Mouse (Mus musculus) limb, embryonic 12.5 days (tissue): ENCODE measurements around the gene Srrm4. TPM values are rescaled to one million over a fixed set of nuclear protein-coding genes. Genes with fewer than 3 reads are reported as not detected.

Experiments used
- ATAC-seq: fragments of 200-750 bp; cut with Nextera tagmentation; 2 replicates; pipeline ENCODE4 v1.8.0; 2017; ENCODE audit warnings: low read depth, moderate TSS enrichment; ENCODE audit not compliant: insufficient number of reproducible peaks, insufficient read depth, low FRiP score, low TSS enrichment
- H3K27ac ChIP-seq: fragments of 300-500 bp; sonication (generic); 2 replicates; pipeline ENCODE4 v1.5.1; 2016; ENCODE audit warnings: mild to moderate bottlenecking, moderate library complexity
- H3K27me3 ChIP-seq: fragments of 300-500 bp; sonication (generic); 2 replicates; pipeline ENCODE4 v1.6.1; 2016; ENCODE audit warnings: mild to moderate bottlenecking, moderate library complexity
- H3K36me3 ChIP-seq: fragments of 300-500 bp; sonication (generic); 2 replicates; pipeline ENCODE4 v1.6.1; 2016; ENCODE audit warnings: mild to moderate bottlenecking, moderate library complexity
- H3K4me1 ChIP-seq: fragments of 300-500 bp; sonication (generic); replicated peaks from 2 replicates; pipeline ENCODE4 v1.6.1; 2016
- H3K4me2 ChIP-seq: fragments of 300-500 bp; sonication (generic); 2 replicates; pipeline ENCODE4 v1.6.1; 2016; ENCODE audit warnings: mild to moderate bottlenecking, moderate library complexity
- H3K4me3 ChIP-seq: fragments of 300-500 bp; sonication (generic); replicated peaks from 2 replicates; pipeline ENCODE4 v1.5.1; 2016; ENCODE audit warnings: mild to moderate bottlenecking
- H3K9ac ChIP-seq: fragments of 300-500 bp; sonication (generic); replicated peaks from 2 replicates; pipeline ENCODE4 v1.6.1; 2016; ENCODE audit warnings: mild to moderate bottlenecking, moderate library complexity
- H3K9me3 ChIP-seq: fragments of 300-500 bp; sonication (generic); 2 replicates; pipeline ENCODE4 v1.6.1; 2016; ENCODE audit warnings: mild to moderate bottlenecking, moderate library complexity
- WGBS: fragments of 180-500 bp; shearing (Covaris S2); methylation state at CpG from one replicate; pipeline ENCODE4 v1.1.7; 2016; 5-methylcytosine and 5-hydroxymethylcytosine counted together
- polyA plus RNA-seq: library from polyadenylated mRNA; unstranded; fragments of >200 nt; fragmentation: Nextera tagmentation; extraction: Ambion mirVana; gene quantifications from 2 replicates; pipeline ENCODE4 v1.2.1, GENCODE M21; 2016

The Srrm4 gene
- 0.09 and 0.10 TPM in 2 replicates for polyA plus RNA-seq

DNA sequence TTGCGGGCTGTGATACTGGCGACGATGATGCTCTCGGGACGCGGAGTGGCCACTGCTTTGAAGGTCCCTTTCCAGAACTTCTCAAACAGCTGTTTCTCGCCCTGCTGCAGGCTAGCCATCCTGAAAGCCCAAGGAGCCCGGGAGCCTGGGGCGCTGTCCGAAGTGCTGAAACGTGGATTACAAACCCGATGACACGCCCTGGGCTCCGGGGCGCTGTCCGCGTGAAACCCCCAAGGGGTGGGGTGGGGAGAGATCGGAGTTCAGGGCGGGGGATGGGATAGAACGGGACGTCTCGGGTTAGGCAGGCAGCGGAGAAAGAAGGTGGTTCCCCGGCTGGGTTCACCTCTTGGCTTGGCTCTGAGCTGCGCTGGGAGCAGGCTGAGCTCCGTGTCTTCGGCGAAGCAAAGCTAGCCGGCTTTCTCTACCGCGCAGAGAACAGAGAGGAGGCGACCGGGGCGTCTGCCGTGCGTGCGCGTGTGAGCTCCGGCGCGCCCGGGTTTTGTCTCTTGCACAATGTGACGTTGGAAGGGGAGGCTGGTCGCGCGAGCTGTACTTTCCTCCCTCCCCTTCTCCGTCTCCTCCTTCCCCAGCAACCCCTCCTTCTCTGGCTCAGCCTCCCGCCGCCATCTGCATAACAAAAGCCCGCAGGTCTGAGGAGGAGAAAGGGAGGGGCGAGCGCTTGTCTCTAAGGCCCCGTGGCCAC is at the start of gene Srrm4:
Srrm4 (minus strand) TSS at position 472 of the 703 bp plus-strand sequence.
- WGBS, result under 1% methylated on average over 51 of the region's 53 CpGs
- ATAC-seq, result no peak; the same call in 1 of the 2 replicates
- peaks cover 67% of the 10 kb centered on the region for H3K27me3 ChIP-seq

DNA sequence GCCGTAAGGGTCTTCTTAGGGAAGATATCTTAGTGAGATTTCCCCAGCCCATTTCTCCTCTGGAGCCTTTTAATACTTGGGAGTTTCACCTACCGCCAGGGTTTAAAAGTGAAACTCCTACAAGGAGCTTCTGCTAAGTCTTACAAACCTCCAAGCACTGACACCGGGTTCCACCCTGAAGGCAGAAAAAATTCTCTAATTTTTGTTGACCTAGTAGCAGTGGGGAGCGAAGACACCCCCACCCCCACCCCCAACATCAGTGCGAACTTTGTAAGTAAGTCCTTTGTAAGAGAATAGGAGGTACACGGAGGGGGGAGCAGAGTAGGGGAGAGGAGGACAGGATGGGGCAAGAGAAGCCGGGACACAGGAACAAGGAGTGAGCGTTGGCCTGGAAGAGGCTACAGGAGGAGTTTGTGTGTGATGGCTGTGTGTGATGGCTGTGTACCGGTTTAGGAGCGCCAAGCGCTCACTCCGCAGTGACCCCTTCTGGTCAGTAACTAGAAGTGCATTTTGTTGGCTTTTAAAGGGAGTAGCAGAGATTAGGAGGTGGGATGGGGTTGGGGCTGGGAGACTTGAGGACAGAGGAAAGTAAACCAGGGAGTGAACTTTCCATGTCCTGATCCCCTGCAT is 1.3 kb upstream of the Srrm4 start:
- Histone ChIP-seq H3K9me3 (no peaks in the 10 kb centered on the region), H3K4me1 (peaks cover 10% of the 10 kb centered on the region), H3K4me2 (no peak overlapping the region), H3K36me3 (no peaks in the 10 kb centered on the region), H3K27ac (no peak overlapping the region), H3K9ac (no peak overlapping the region), H3K27me3 (peaks cover 67% of the 10 kb centered on the region), H3K4me3 (no peak overlapping the region)
- 1% methylated on average over 12 of the region's 12 CpGs for WGBS
- ATAC-seq, result no peak

More for the DNA sequence above, at the start of gene Srrm4:
- H3K9ac ChIP-seq, result no peak within 1 kb of the TSS
- no peaks in the 10 kb centered on the region for H3K36me3 ChIP-seq
- H3K27ac ChIP-seq, result no peak within 1 kb of the TSS
- H3K4me3 ChIP-seq, result peak within 1 kb of the TSS; percentile 26
- H3K4me1 ChIP-seq, result peaks cover 10% of the 10 kb centered on the region
- no peaks in the 10 kb centered on the region for H3K9me3 ChIP-seq
- H3K4me2 ChIP-seq, result peak within 1 kb of the TSS; percentile 45

DNA sequence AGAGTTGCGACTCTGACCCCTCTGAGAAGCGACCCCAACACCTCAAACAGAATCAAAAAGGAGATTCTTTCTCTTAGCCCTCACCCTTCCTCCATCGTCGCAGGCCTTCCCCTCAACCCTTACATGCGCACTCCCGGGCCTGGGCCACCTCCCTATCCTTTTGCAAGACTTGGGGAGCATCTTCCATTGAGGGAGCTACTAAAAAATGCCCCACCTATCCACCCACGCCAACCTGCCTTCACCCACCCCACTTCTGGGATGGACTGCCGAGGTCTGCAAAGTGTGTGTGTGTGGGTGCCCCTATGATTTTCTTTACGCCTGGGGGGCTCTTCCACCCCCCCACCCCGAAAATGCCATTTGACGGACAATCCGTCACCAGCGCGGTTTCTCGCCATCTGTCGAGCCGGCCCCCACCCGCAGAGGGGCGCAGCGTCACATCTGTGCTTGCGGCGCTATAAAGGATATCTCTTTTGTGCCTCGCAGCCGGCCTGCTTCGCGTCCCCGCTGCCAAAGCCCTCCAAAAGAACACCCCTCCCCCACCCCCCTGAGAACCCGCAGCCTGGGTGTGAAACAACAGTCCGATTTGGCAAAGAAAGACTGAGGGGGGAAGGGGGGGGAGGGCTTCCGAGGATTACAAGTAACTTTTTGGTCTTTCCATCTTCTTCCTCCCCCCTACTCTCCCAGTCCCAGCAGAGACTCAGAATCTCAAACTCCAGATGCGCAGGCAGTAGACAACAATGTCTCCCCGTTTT is 608 bp upstream of the Srrm4 start:
- Histone ChIP-seq H3K27me3 (peaks cover 67% of the 10 kb centered on the region), H3K27ac (no peak overlapping the region), H3K36me3 (no peaks in the 10 kb centered on the region), H3K4me3 (peak overlapping the region; percentile 26), H3K4me1 (peaks cover 10% of the 10 kb centered on the region), H3K9ac (no peak overlapping the region), H3K4me2 (peak overlapping the region; percentile 45), H3K9me3 (no peaks in the 10 kb centered on the region)
- ATAC-seq, result no peak
- WGBS, result under 1% methylated on average over 32 of the region's 32 CpGs

DNA sequence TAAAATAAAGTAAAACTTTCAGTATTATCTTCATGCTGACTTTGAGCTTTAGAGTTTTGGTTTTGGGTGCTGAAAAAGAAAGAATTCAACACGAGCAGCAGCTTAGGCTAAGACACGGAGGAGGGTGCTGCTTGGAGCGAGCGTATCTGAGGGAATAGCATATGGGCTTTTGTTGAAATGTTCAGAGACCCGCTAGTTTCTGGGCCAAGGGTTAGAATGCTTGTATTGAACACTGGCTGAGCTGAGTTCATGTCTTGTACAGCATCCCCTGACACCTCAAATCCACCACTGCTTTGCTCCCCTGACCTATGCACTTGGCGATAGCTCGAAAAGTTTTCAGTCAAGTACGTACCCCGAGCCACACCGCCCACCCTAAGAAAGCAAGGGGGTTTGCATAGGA is 919 bp downstream of the Srrm4 start:
- Histone ChIP-seq H3K27ac (no peak overlapping the region), H3K36me3 (no peaks in the 10 kb centered on the region), H3K27me3 (peaks cover 64% of the 10 kb centered on the region), H3K4me1 (peaks cover 10% of the 10 kb centered on the region), H3K4me3 (no peak overlapping the region), H3K9me3 (no peaks in the 10 kb centered on the region), H3K9ac (no peak overlapping the region), H3K4me2 (no peak overlapping the region)
- 6% methylated on average over 10 of the region's 10 CpGs for WGBS
- no peak for ATAC-seq

DNA sequence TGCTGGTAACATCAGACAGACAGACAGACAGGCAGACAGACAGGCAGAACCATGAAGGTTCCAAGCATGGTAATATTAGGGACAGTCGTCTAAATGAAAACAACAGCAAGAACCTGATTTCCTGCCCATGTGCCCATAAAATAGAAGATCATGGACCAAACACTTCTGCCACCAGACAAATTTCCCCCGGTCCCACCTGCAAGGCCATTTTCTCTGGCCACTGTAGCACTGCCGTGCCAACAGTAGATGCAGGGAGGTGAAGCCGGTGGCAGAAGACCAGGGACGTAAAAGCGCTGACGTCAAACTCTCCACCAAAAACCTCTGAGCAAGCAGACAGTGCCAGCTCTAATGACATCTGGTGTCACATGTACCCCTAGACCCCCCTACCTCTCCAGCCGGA is 2.0 kb downstream of the Srrm4 start:
- no peak for ATAC-seq
- Histone ChIP-seq H3K36me3 (no peaks in the 10 kb centered on the region), H3K9me3 (no peaks in the 10 kb centered on the region), H3K27me3 (peaks cover 63% of the 10 kb centered on the region), H3K9ac (no peak overlapping the region), H3K4me1 (peaks cover 10% of the 10 kb centered on the region), H3K4me2 (no peak overlapping the region), H3K27ac (no peak overlapping the region), H3K4me3 (no peak overlapping the region)
- WGBS, result 76% methylated on average over 8 of the region's 8 CpGs

GRCm38 (mm10) chr5:116588836-116589235 is 2.8 kb downstream of the Srrm4 start:
- H3K4me3 ChIP-seq, result no peak overlapping the region
- H3K27me3 ChIP-seq, result peaks cover 56% of the 10 kb centered on the region

GRCm38 (mm10) chr5:116579533-116579932 is 12.1 kb downstream of the Srrm4 start:
- no peak for ATAC-seq
- Histone ChIP-seq H3K9ac (no peak overlapping the region), H3K36me3 (no peaks in the 10 kb centered on the region), H3K4me2 (no peak overlapping the region), H3K27ac (no peak overlapping the region), H3K27me3 (0 out of 2 replicates have a peak, but pooled peaks cover 3% of the 10 kb centered on the region), H3K4me1 (no peaks in the 10 kb centered on the region), H3K9me3 (peaks cover 5% of the 10 kb centered on the region), H3K4me3 (no peak overlapping the region)
- WGBS, result 81% methylated on average over 8 of the region's 8 CpGs

More at GRCm38 (mm10) chr5:116588836-116589235, 2.8 kb downstream of the Srrm4 start:
- H3K4me1 ChIP-seq, result peaks cover 10% of the 10 kb centered on the region
- no peak overlapping the region for H3K4me2 ChIP-seq
- no peak overlapping the region for H3K27ac ChIP-seq
- 61% methylated on average over 10 of the region's 10 CpGs for WGBS
- no peaks in the 10 kb centered on the region for H3K36me3 ChIP-seq
- H3K9ac ChIP-seq, result no peak overlapping the region
- no peaks in the 10 kb centered on the region for H3K9me3 ChIP-seq
- no peak for ATAC-seq

GRCm38 (mm10) chr5:116577082-116577481 is 14.5 kb downstream of the Srrm4 start:
- no peak overlapping the region for H3K27ac ChIP-seq
- H3K4me2 ChIP-seq, result no peak overlapping the region
- H3K36me3 ChIP-seq, result no peaks in the 10 kb centered on the region
- 82% methylated on average over 5 of the region's 5 CpGs for WGBS
- H3K9me3 ChIP-seq, result peaks cover 5% of the 10 kb centered on the region
- H3K27me3 ChIP-seq, result peaks cover 4% of the 10 kb centered on the region; the same call in 1 of the 2 replicates
- no peak for ATAC-seq
- no peak overlapping the region for H3K4me3 ChIP-seq
- no peak overlapping the region for H3K9ac ChIP-seq
- no peaks in the 10 kb centered on the region for H3K4me1 ChIP-seq

- H3K27me3 ChIP-seq, result peaks cover 25% of the 10 kb centered on the region
- no peak overlapping the region for H3K9ac ChIP-seq
- WGBS, result 37% methylated on average over 9 of the region's 9 CpGs
- no peaks in the 10 kb centered on the region for H3K36me3 ChIP-seq
- peaks cover 5% of the 10 kb centered on the region for H3K9me3 ChIP-seq
- no peak overlapping the region for H3K27ac ChIP-seq
- H3K4me2 ChIP-seq, result no peak overlapping the region
- peaks cover 18% of the 10 kb centered on the region for H3K4me1 ChIP-seq
- ATAC-seq, result no peak
- H3K4me3 ChIP-seq, result no peak overlapping the region
Measured at GRCm38 (mm10) chr5:116573307-116573706, 18.3 kb downstream of the Srrm4 start.

DNA sequence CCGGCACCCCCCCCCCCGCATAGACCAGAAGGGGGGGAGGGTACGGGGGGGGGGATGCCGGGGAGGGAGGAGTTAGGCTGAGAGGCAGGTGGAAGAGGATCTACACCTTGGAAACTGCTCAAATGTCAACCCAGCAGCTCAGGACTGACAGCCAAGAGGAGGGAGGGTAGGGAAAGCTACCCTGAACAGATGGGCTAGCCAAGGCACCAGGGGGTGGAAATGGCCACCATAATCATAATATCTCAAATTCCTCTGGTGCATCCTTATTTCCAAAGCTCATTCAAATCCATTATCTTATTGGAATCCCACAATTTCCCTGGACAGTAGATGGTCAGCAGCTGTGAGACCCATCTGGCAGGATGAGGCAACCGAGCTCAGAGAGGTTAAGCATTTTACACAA is 19.7 kb downstream of the Srrm4 start:
- 27% methylated on average over 2 of the region's 5 CpGs for WGBS
- Histone ChIP-seq H3K4me1 (peaks cover 18% of the 10 kb centered on the region), H3K27ac (no peak overlapping the region), H3K4me3 (no peak overlapping the region), H3K9ac (no peak overlapping the region), H3K9me3 (no peaks in the 10 kb centered on the region), H3K27me3 (peaks cover 25% of the 10 kb centered on the region), H3K4me2 (0 out of 2 replicates have a peak overlapping the region, but pooled peaks have one; percentile 15), H3K36me3 (no peaks in the 10 kb centered on the region)
- no peak for ATAC-seq

- Histone ChIP-seq H3K36me3 (no peaks in the 10 kb centered on the region), H3K9me3 (no peaks in the 10 kb centered on the region), H3K4me1 (peaks cover 18% of the 10 kb centered on the region), H3K27me3 (peaks cover 25% of the 10 kb centered on the region), H3K9ac (no peak overlapping the region), H3K27ac (no peak overlapping the region), H3K4me2 (peak overlapping the region; percentile 15; the same call in 1 of the 2 replicates), H3K4me3 (no peak overlapping the region)
- no peak for ATAC-seq
- whole genome bisulfite sequencing, result 7% methylated on average over 22 of the region's 22 CpGs
Measured at GRCm38 (mm10) chr5:116571232-116571861, 20.3 kb downstream of the Srrm4 start.
